27 mouse cellular contexts compared by ENCODE assay signal in the genomic region with DNA sequence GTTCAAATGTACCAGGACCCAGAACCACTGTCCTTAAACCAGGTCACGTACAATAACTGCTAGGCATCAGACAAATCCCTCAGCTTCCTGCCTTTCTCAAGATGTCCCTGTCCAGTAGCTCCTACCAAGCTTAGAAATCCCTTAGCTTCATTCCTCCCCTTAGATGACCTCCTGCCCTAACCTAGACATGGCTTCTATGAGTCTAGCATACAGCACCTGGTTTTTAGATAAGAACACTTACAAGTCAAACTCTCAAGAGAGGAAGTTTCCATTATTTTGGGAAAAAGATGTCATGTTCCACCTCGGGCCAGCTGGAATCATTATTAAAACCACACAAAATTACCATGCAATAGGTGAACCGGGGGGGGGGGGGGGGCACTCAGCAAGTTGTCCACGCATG.
DNase-seq lines count a peak whose midpoint lies in the region; ATAC-seq lines count a peak whose summit lies in the region.
"Had no signal": no experiment of that assay in that cellular context is flagged by ENCODE, and none has a peak within 500 bp of the region (broad histone marks: within the 10 kb centered on the region; RNA-seq: fewer than 3 reads in every experiment).

No protein-coding gene starts in this region.

- H3K4me1 ChIP-seq in heart, embryonic 11.5 days (ENCODE audit: control insufficient read depth, insufficient read depth, low read length), result no peaks in the 10 kb centered on the region
- 0 out of 2 replicates have a peak, but pooled peaks cover 7% of the 10 kb centered on the region for H3K4me1 ChIP-seq in heart, embryonic 10.5 days
- H3K4me1 ChIP-seq in brown adipose tissue, adult 24 weeks (ENCODE audit: control insufficient read depth, insufficient read depth, insufficient read length, low read length), result peaks cover 14% of the 10 kb centered on the region; the same call in 1 of the 2 replicates
- H3K4me1 ChIP-seq: embryonic facial prominence, embryonic 10.5 days; forebrain, embryonic 13.5 days; forebrain, embryonic 15.5 days had no signal

- no peaks in the 10 kb centered on the region for H3K9me3 ChIP-seq in heart, embryonic 11.5 days (replicated peaks; ENCODE audit: control insufficient read depth, low read length)
- no peaks in the 10 kb centered on the region for H3K9me3 ChIP-seq in heart, embryonic 10.5 days
- H3K9me3 ChIP-seq: embryonic facial prominence, embryonic 10.5 days; embryonic facial prominence, embryonic 12.5 days; forebrain, embryonic 13.5 days; forebrain, embryonic 15.5 days; G1E had no signal

- H3K36me3 ChIP-seq in heart, embryonic 11.5 days (ENCODE audit: control insufficient read depth, insufficient read depth, low read length), result no peaks in the 10 kb centered on the region
- H3K36me3 ChIP-seq in heart, embryonic 10.5 days, result no peaks in the 10 kb centered on the region
- H3K36me3 ChIP-seq: embryonic facial prominence, embryonic 10.5 days; embryonic facial prominence, embryonic 12.5 days; forebrain, embryonic 15.5 days; G1E had no signal

- DNase-seq in heart, adult 11 months, result peak; percentile 96
- peak; percentile 61 for DNase-seq in heart, adult 8-10 months (ENCODE audit: low spot score)
- no peak for DNase-seq in heart, embryonic 10.5 days (ENCODE audit: low spot score)
- DNase-seq in embryo, embryonic 9.5 days (ENCODE audit: extremely low spot score), result no peak
- DNase-seq: adrenal gland, adult 8-10 months; adrenal gland, postnatal 14 days; adrenal gland, postnatal 36 days; B cell, adult 2 months; cerebellum, adult 11 months; cerebellum, adult 18-20 months; cerebellum, adult 8-10 months; cerebellum, adult 9-11 months; cerebellum, postnatal 14 days; cerebellum, postnatal 36 days; embryo, embryonic 11 days; forebrain, postnatal 0 days had no signal

- no peak overlapping the region for H3K4me2 ChIP-seq in heart, embryonic 11.5 days
- H3K4me2 ChIP-seq: embryonic facial prominence, embryonic 12.5 days; forebrain, embryonic 13.5 days; forebrain, embryonic 15.5 days had no signal

- H3K27me3 ChIP-seq in heart, embryonic 11.5 days (ENCODE audit: control insufficient read depth, insufficient read depth, low read length), result no peaks in the 10 kb centered on the region
- no peaks in the 10 kb centered on the region for H3K27me3 ChIP-seq in heart, embryonic 10.5 days (ENCODE audit: insufficient read depth, poor library complexity, severe bottlenecking)
- H3K27me3 ChIP-seq: CH12.LX; embryonic facial prominence, embryonic 12.5 days; forebrain, embryonic 13.5 days; forebrain, embryonic 15.5 days; Patski had no signal

- no peak for ATAC-seq in heart, embryonic 11.5 days (replicated peaks; ENCODE audit: insufficient number of reproducible peaks, low FRiP score, low TSS enrichment)
- ATAC-seq: activated CD4-positive, CD25-positive, alpha-beta regulatory T cell, adult 4 months; CD4-positive, CD25-positive, alpha-beta regulatory T cell, adult 4 months; forebrain, embryonic 13.5 days; forebrain, embryonic 15.5 days; forebrain, postnatal 0 days; Patski had no signal

- H3K4me3 ChIP-seq in heart, embryonic 11.5 days (ENCODE audit: low read depth, low read length), result no peak overlapping the region
- H3K4me3 ChIP-seq in heart, embryonic 10.5 days, result no peak overlapping the region
- no peak overlapping the region for H3K4me3 ChIP-seq in brown adipose tissue, adult 24 weeks (ENCODE audit: insufficient read depth, low read depth, low read length)
- H3K4me3 ChIP-seq: embryonic facial prominence, embryonic 10.5 days; embryonic facial prominence, embryonic 12.5 days; forebrain, embryonic 13.5 days; forebrain, embryonic 15.5 days had no signal

- WGBS in heart, embryonic 11.5 days (ENCODE audit: insufficient replicate concordance), result 74% methylated on average over 4 of the region's 4 CpGs
- WGBS in heart, embryonic 10.5 days, result 81% methylated on average over 4 of the region's 4 CpGs

- H3K9ac ChIP-seq in heart, embryonic 11.5 days (ENCODE audit: low read depth, low read length), result no peak overlapping the region
- H3K9ac ChIP-seq: embryonic facial prominence, embryonic 12.5 days; forebrain, embryonic 13.5 days; forebrain, embryonic 15.5 days; forebrain, postnatal 0 days had no signal

- H3K27ac ChIP-seq in heart, embryonic 11.5 days (ENCODE audit: low read depth, low read length), result no peak overlapping the region
- H3K27ac ChIP-seq in heart, embryonic 10.5 days, result no peak overlapping the region
- peak overlapping the region; percentile 100 for H3K27ac ChIP-seq in brown adipose tissue, adult 24 weeks (replicated peaks; ENCODE audit: low read depth, low read length)
- H3K27ac ChIP-seq: embryonic facial prominence, embryonic 10.5 days; embryonic facial prominence, embryonic 12.5 days; forebrain, embryonic 13.5 days; forebrain, embryonic 15.5 days had no signal

Comparison
In these comparisons a context has a peak if more than half of its experiments do, and no peak if none do; other contexts are left out.
1. DNase-seq: peak in heart, adult 11 months (single experiment) and heart, adult 8-10 months (single experiment); none in heart, embryonic 10.5 days (single experiment) and embryo, embryonic 9.5 days (single experiment).